Mouse (Mus musculus) embryonic fibroblast, embryonic 13.5 days (primary cell): ENCODE measurements at regions not wholly inside any gene's neighbourhood (a gene's known extent, or its start where the extent isn't known, plus 50 kb on each side); places are given as distances from the start of the nearest gene placed in this dataset.

Experiments
- CTCF ChIP-seq: IDR thresholded peaks from 2 replicates; pipeline ENCODE4 v1.5.1; 2011; ENCODE audit warnings: mild to moderate bottlenecking, control low read depth, low read length, moderate library complexity, borderline replicate concordance; ENCODE audit not compliant: insufficient read depth
- POLR2A ChIP-seq: IDR thresholded peaks from 2 replicates; pipeline ENCODE4 v1.6.1; 2011; ENCODE audit warnings: low read depth, mild to moderate bottlenecking, control low read depth, low read length, moderate library complexity

GRCm38 (mm10) chr12:9229981-9230380 is 200.2 kb downstream of the Ttc32 start:
- no peak for TF ChIP-seq POLR2A
- no peak for TF ChIP-seq CTCF
